Mouse (Mus musculus) testis, adult 2 months (tissue): ENCODE data around the gene Pigk.

Experiments
- CTCF ChIP-seq: fragments of 200-500 bp; IDR thresholded peaks from 2 replicates; pipeline ENCODE4 v1.5.1; 2012; ENCODE audit warnings: low read depth, mild to moderate bottlenecking, inconsistent platforms, low read length, moderate library complexity; ENCODE audit not compliant: control insufficient read depth, insufficient read depth, insufficient replicate concordance
- POLR2A ChIP-seq: fragments of 200-500 bp; IDR thresholded peaks from 2 replicates; pipeline ENCODE4 v1.6.1; 2012; ENCODE audit warnings: low read depth, mild to moderate bottlenecking, inconsistent platforms, low read length, moderate library complexity; ENCODE audit not compliant: control insufficient read depth

- TF ChIP-seq CTCF (no peak), POLR2A (no peak)
These were observed 209.6 kb downstream of the Pigk start for GRCm38 (mm10) chr3:152923530-152923929.
